Mouse (Mus musculus) forebrain, postnatal 0 days (tissue): ENCODE data around the gene Sash1. TPM values are rescaled to one million over a fixed set of nuclear protein-coding genes. Genes with fewer than 3 reads are reported as not detected.

Experiments
- ATAC-seq: fragments of 200-750 bp; cut with Nextera tagmentation; 2 replicates; pipeline ENCODE4 v1.8.0; 2017; ENCODE audit warnings: mild to moderate bottlenecking, moderate library complexity
- DNase-seq: peaks from one replicate; pipeline ENCODE4 v3.0.0-alpha.2; 2015
- H3K27ac ChIP-seq: fragments of 300-500 bp; sonication (generic); 2 replicates; pipeline ENCODE4 v1.5.1; 2014; ENCODE audit warnings: low read depth, mild to moderate bottlenecking, antibody characterized with exemption, low read length, moderate library complexity, mixed read lengths
- H3K27me3 ChIP-seq: fragments of 300-500 bp; sonication (generic); 2 replicates; pipeline ENCODE4 v1.6.1; 2014; ENCODE audit warnings: mild to moderate bottlenecking, low read length, mixed read lengths; ENCODE audit not compliant: insufficient read depth
- H3K36me3 ChIP-seq: fragments of 300-500 bp; sonication (generic); 2 replicates; pipeline ENCODE4 v1.6.1; 2014; ENCODE audit warnings: mild to moderate bottlenecking, moderate library complexity; ENCODE audit not compliant: insufficient read depth
- H3K4me1 ChIP-seq: fragments of 300-500 bp; sonication (generic); 2 replicates; pipeline ENCODE4 v1.6.1; 2014; ENCODE audit warnings: antibody characterized with exemption; ENCODE audit not compliant: insufficient read depth
- H3K4me2 ChIP-seq: fragments of 300-500 bp; sonication (generic); 2 replicates; pipeline ENCODE4 v1.6.1; 2014; ENCODE audit warnings: low read depth, mild to moderate bottlenecking, moderate library complexity
- H3K4me3 ChIP-seq: fragments of 300-500 bp; sonication (generic); 2 replicates; pipeline ENCODE4 v1.5.1; 2014; ENCODE audit warnings: low read depth, low read length, mixed read lengths
- H3K9ac ChIP-seq: fragments of 300-500 bp; sonication (generic); 2 replicates; pipeline ENCODE4 v1.6.1; 2014; ENCODE audit warnings: mild to moderate bottlenecking
- H3K9me3 ChIP-seq: fragments of 300-500 bp; sonication (generic); 2 replicates; pipeline ENCODE4 v1.6.1; 2016; ENCODE audit warnings: low read length
- CTCF ChIP-seq: sonication (generic); IDR thresholded peaks from 2 replicates; pipeline ENCODE4 v1.5.1; 2016; ENCODE audit warnings: antibody characterized with exemption, control low read depth, low read depth
- WGBS: fragments of 180-500 bp; shearing (Covaris S2); extraction: QIAGEN DNeasy Blood & Tissue Kit; methylation state at CpG from one replicate; pipeline ENCODE4 v1.1.7; 2014; 5-methylcytosine and 5-hydroxymethylcytosine counted together
- polyA plus RNA-seq: library from polyadenylated mRNA; unstranded; fragments of >200 nt; fragmentation: Nextera tagmentation; extraction: Ambion mirVana; gene quantifications from 2 replicates; pipeline ENCODE4 v1.2.1, GENCODE M21; 2015
- total RNA-seq: library from RNA; depleted of rRNA; stranded (reverse); fragments of >200 nt; gene quantifications from 2 replicates; pipeline ENCODE4 v1.2.3, GENCODE M21; 2014

Sash1 gene
- total and polyA plus RNA-seq, 2 experiments from 2014 or later, result 3.6 to 33.3 TPM

- 87% methylated on average over 4 of the region's 4 CpGs for WGBS
- no peak for TF ChIP-seq CTCF
- ATAC-seq, result no peak
Observed at GRCm38 (mm10) chr10:8811261-8812039, 74.4 kb downstream of the Sash1 start.

GRCm38 (mm10) chr10:8810496-8810895, 75.4 kb downstream of the Sash1 start:
- Histone ChIP-seq H3K9ac (no peak overlapping the region), H3K36me3 (no peaks in the 10 kb centered on the region), H3K4me3 (no peak overlapping the region), H3K4me2 (no peak overlapping the region), H3K9me3 (no peaks in the 10 kb centered on the region), H3K27ac (no peak overlapping the region), H3K4me1 (no peaks in the 10 kb centered on the region), H3K27me3 (no peaks in the 10 kb centered on the region)
- TF ChIP-seq CTCF, result no peak
- ATAC-seq (no peak), DNase-seq (no peak)
- 69% methylated on average over 7 of the region's 7 CpGs for WGBS

More at GRCm38 (mm10) chr10:8811261-8812039, 74.4 kb downstream of the Sash1 start:
- H3K4me1 ChIP-seq, result no peaks in the 10 kb centered on the region
- H3K9me3 ChIP-seq, result no peaks in the 10 kb centered on the region
- H3K9ac ChIP-seq, result no peak overlapping the region
- H3K36me3 ChIP-seq, result no peaks in the 10 kb centered on the region
- H3K27ac ChIP-seq, result no peak overlapping the region
- DNase-seq, result no peak
- H3K4me2 ChIP-seq, result no peak overlapping the region
- no peaks in the 10 kb centered on the region for H3K27me3 ChIP-seq
- H3K4me3 ChIP-seq, result no peak overlapping the region

GRCm38 (mm10) chr10:8808383-8808782, 77.5 kb downstream of the Sash1 start:
- no peak for TF ChIP-seq CTCF
- no peaks in the 10 kb centered on the region for H3K27me3 ChIP-seq
- H3K4me2 ChIP-seq, result no peak overlapping the region
- H3K9ac ChIP-seq, result no peak overlapping the region
- DNase-seq (no peak), ATAC-seq (no peak)
- no peaks in the 10 kb centered on the region for H3K4me1 ChIP-seq
- no peak overlapping the region for H3K4me3 ChIP-seq
- H3K27ac ChIP-seq, result no peak overlapping the region
- no peaks in the 10 kb centered on the region for H3K9me3 ChIP-seq
- no peaks in the 10 kb centered on the region for H3K36me3 ChIP-seq
- 94% methylated on average over 10 of the region's 10 CpGs for WGBS

GRCm38 (mm10) chr10:8807581-8807980, 78.3 kb downstream of the Sash1 start:
- Histone ChIP-seq H3K36me3 (no peaks in the 10 kb centered on the region), H3K4me3 (no peak overlapping the region), H3K27ac (no peak overlapping the region), H3K27me3 (no peaks in the 10 kb centered on the region), H3K4me1 (no peaks in the 10 kb centered on the region), H3K4me2 (no peak overlapping the region), H3K9me3 (no peaks in the 10 kb centered on the region), H3K9ac (no peak overlapping the region)
- DNase-seq (no peak), ATAC-seq (no peak)
- TF ChIP-seq CTCF, result no peak
- WGBS, result 84% methylated on average over 9 of the region's 9 CpGs

GRCm38 (mm10) chr10:8805402-8805801, 80.5 kb downstream of the Sash1 start:
- DNase-seq, result no peak
- no peaks in the 10 kb centered on the region for H3K27me3 ChIP-seq
- H3K9me3 ChIP-seq, result no peaks in the 10 kb centered on the region
- no peak for TF ChIP-seq CTCF
- no peaks in the 10 kb centered on the region for H3K36me3 ChIP-seq
- no peak overlapping the region for H3K9ac ChIP-seq
- no peak overlapping the region for H3K27ac ChIP-seq
- ATAC-seq, result no peak
- H3K4me2 ChIP-seq, result no peak overlapping the region
- H3K4me1 ChIP-seq, result peaks cover 10% of the 10 kb centered on the region; the same call in 1 of the 2 replicates
- WGBS, result 83% methylated on average over 3 of the region's 3 CpGs
- H3K4me3 ChIP-seq, result no peak overlapping the region

- peaks cover 10% of the 10 kb centered on the region; the same call in 1 of the 2 replicates for H3K4me1 ChIP-seq
- no peak overlapping the region for H3K9ac ChIP-seq
- H3K27me3 ChIP-seq, result no peaks in the 10 kb centered on the region
- peak; percentile 45 for DNase-seq
- WGBS, result 38% methylated on average over 8 of the region's 8 CpGs
- H3K27ac ChIP-seq, result no peak overlapping the region
- TF ChIP-seq CTCF, result no peak
- no peak overlapping the region for H3K4me2 ChIP-seq
- no peak overlapping the region for H3K4me3 ChIP-seq
- ATAC-seq, result peak; percentile 28
- no peaks in the 10 kb centered on the region for H3K36me3 ChIP-seq
- H3K9me3 ChIP-seq, result no peaks in the 10 kb centered on the region
Observed at GRCm38 (mm10) chr10:8804292-8804691, 81.6 kb downstream of the Sash1 start.

- H3K4me3 ChIP-seq, result no peak overlapping the region
- H3K4me2 ChIP-seq, result peak overlapping the region; percentile 39
- ATAC-seq (peak; percentile 25; the same call in 1 of the 2 replicates), DNase-seq (peak; percentile 24)
- WGBS, result 67% methylated on average over 12 of the region's 12 CpGs
- 0 out of 2 replicates have a peak overlapping the region, but pooled peaks have one; percentile 15 for H3K9ac ChIP-seq
- H3K36me3 ChIP-seq, result no peaks in the 10 kb centered on the region
- no peaks in the 10 kb centered on the region for H3K27me3 ChIP-seq
- no peaks in the 10 kb centered on the region for H3K9me3 ChIP-seq
- H3K27ac ChIP-seq, result peak overlapping the region; percentile 47
- peaks cover 10% of the 10 kb centered on the region; the same call in 1 of the 2 replicates for H3K4me1 ChIP-seq
- no peak for TF ChIP-seq CTCF
Observed at GRCm38 (mm10) chr10:8801719-8802347, 84.0 kb downstream of the Sash1 start.
